Mouse (Mus musculus) MEL (cell line): ENCODE data around the gene Syngr4.

Source experiments
- BHLHE40 ChIP-seq: IDR thresholded peaks from 2 replicates; pipeline ENCODE4 v1.6.1; 2012; ENCODE audit warnings: low read depth, mild to moderate bottlenecking, inconsistent platforms, low read length, improper control_type of control experiment, borderline replicate concordance
- CHD1 ChIP-seq: IDR thresholded peaks from 2 replicates; pipeline ENCODE4 v1.6.1; 2012; ENCODE audit warnings: low read depth, mild to moderate bottlenecking, inconsistent platforms, low read length, improper control_type of control experiment
- CTCF ChIP-seq, 3 experiments: IDR thresholded peaks in 2 of 3; conservative IDR thresholded peaks in 1 of 3; 2 replicates each; pipeline ENCODE4 v1.5.1; 2011 to 2012; ENCODE audit warnings: low read length in 3 of 3, low read depth in 2 of 3, mild to moderate bottlenecking in 2 of 3, improper control_type of control experiment in 1 of 3, inconsistent platforms in 1 of 3, mixed read lengths in 1 of 3, moderate library complexity in 1 of 3; ENCODE audit not compliant: control insufficient read depth in 1 of 3, insufficient read depth in 1 of 3, poor library complexity in 1 of 3, severe bottlenecking in 1 of 3
- E2F4 ChIP-seq: IDR thresholded peaks from 2 replicates; pipeline ENCODE4 v1.6.1; 2011; ENCODE audit warnings: low read depth, low read length, improper control_type of control experiment, borderline replicate concordance
- MAX ChIP-seq: IDR thresholded peaks from 2 replicates; pipeline ENCODE4 v1.6.1; 2011; ENCODE audit warnings: low read length, improper control_type of control experiment
- MYC ChIP-seq: IDR thresholded peaks from 2 replicates; pipeline ENCODE4 v1.6.1; 2011; ENCODE audit warnings: low read depth, mild to moderate bottlenecking, low read length, improper control_type of control experiment, moderate library complexity
- NELFE ChIP-seq: IDR thresholded peaks from 2 replicates; pipeline ENCODE4 v1.6.1; 2011; ENCODE audit warnings: low read depth, low read length, improper control_type of control experiment
- POLR2A ChIP-seq, 2 experiments: IDR thresholded peaks; 2 replicates each; pipeline ENCODE4 v1.6.1; 2011 to 2012; ENCODE audit warnings: low read length in 2 of 2, mild to moderate bottlenecking in 2 of 2, control low read depth in 1 of 2, improper control_type of control experiment in 1 of 2, low read depth in 1 of 2, moderate library complexity in 1 of 2; ENCODE audit not compliant: control insufficient read depth in 1 of 2, insufficient read depth in 1 of 2, poor library complexity in 1 of 2
- POLR2AphosphoS2 ChIP-seq: IDR thresholded peaks from 2 replicates; pipeline ENCODE4 v1.6.1; 2011; ENCODE audit warnings: low read length, improper control_type of control experiment
- TCF12 ChIP-seq: IDR thresholded peaks from 2 replicates; pipeline ENCODE4 v1.6.1; 2014; ENCODE audit warnings: low read depth, mild to moderate bottlenecking, inconsistent platforms, low read length, improper control_type of control experiment, moderate library complexity
- ZMIZ1 ChIP-seq: IDR thresholded peaks from 2 replicates; pipeline ENCODE4 v1.6.1; 2012; ENCODE audit warnings: low read depth, mild to moderate bottlenecking, inconsistent platforms, low read length, improper control_type of control experiment, moderate library complexity

DNA sequence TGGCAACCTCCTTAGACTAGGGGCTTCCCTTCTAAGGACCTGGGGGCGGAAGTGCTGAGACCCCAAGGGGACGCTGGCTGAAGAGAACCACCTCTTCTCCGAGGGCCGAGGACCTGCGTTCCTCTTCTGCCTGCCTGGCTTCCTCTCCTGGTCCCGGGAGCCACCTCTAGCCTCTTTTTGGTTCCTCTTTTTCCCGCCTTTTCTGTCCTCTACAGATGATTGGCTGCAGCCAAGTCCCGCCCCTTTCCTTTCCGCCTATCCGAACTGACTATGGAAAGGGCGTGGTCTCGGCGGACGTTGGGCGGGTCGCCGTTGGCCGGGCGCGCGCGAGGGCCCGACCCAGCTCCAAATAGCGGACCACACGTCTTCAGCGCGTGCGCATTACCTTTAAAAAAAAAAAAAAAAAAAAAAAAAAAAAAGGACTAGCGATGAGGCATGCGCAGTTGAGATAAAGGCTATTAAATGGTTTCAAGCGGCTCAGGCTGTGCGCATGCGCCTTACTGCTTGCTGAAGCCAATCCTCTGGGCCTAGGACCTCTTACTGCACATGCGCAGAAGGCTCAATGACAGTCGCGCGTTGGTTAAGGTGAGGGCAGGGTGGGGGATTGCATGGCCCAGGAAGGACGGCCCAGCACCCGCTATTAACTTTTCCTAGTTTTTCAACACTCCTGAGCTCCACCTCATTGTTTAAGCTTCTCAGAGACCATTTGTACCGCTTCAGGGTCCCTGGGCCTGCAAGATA, at the start of gene Syngr4, which contains the start of gene Tmem143:
- TF ChIP-seq TCF12, result peak; percentile 26
- TF ChIP-seq MYC, result no peak; the same call in 1 of the 2 replicates
- TF ChIP-seq POLR2A (IDR thresholded peaks at IDR 0.05; ENCODE audit: control insufficient read depth in 1 of 2, insufficient read depth in 1 of 2, low read depth in 1 of 2, low read length in 2 of 2, poor library complexity in 1 of 2), result peak; percentile 68 to 89
- TF ChIP-seq CTCF (IDR thresholded peaks at IDR 0.05 in 2 of 3, conservative IDR thresholded peaks at IDR 0.05 in 1 of 3; ENCODE audit: control insufficient read depth in 1 of 3, insufficient read depth in 1 of 3, low read depth in 2 of 3, low read length in 3 of 3, poor library complexity in 1 of 3, severe bottlenecking in 1 of 3), result no peak
- TF ChIP-seq NELFE, result peak; percentile 71
- no peak for TF ChIP-seq BHLHE40
- no peak for TF ChIP-seq CHD1
- peak; percentile 91 for TF ChIP-seq POLR2AphosphoS2
- peak; percentile 91 for TF ChIP-seq E2F4
- peak; percentile 93 for TF ChIP-seq MAX
- peak; percentile 94 for TF ChIP-seq ZMIZ1
